Mouse (Mus musculus) kidney, postnatal 36 days (tissue): ENCODE measurements around the gene Arid1b.

Experiments used
- DNase-seq, 2 experiments: peaks; one replicate each; pipeline ENCODE4 v3.0.0; 2021 to 2022; ENCODE audit warnings: mixed read lengths in 2 of 2

The Arid1b gene

GRCm38 (mm10) chr17:5293653-5294584 lies 299.8 kb downstream of the Arid1b start:
- no peak for DNase-seq

GRCm38 (mm10) chr17:5295086-5295947 lies 301.2 kb downstream of the Arid1b start:
- DNase-seq = peak; percentile 90 to 91

- no peak for DNase-seq
Measured at GRCm38 (mm10) chr17:5295948-5296262, 301.8 kb downstream of the Arid1b start.

- DNase-seq = no peak
Measured at GRCm38 (mm10) chr17:5297491-5297890, 303.4 kb downstream of the Arid1b start.

GRCm38 (mm10) chr17:5297984-5298383 lies 303.9 kb downstream of the Arid1b start:
- no peak for DNase-seq

- DNase-seq = peak; percentile 26 to 59
Measured at GRCm38 (mm10) chr17:5298891-5299559, 304.9 kb downstream of the Arid1b start.

- DNase-seq = no peak
Measured at GRCm38 (mm10) chr17:5302971-5303746, 309.0 kb downstream of the Arid1b start.

- no peak for DNase-seq
Measured at GRCm38 (mm10) chr17:5305783-5306477, 311.8 kb downstream of the Arid1b start.

GRCm38 (mm10) chr17:5309930-5310329 lies 315.8 kb downstream of the Arid1b start:
- DNase-seq = no peak

GRCm38 (mm10) chr17:5310425-5310888 lies 316.3 kb downstream of the Arid1b start:
- DNase-seq = peak in 1 of 2 experiments; percentile 22

- no peak for DNase-seq
Measured at GRCm38 (mm10) chr17:5311062-5311461, 316.9 kb downstream of the Arid1b start.

GRCm38 (mm10) chr17:5312307-5312706 lies 318.2 kb downstream of the Arid1b start:
- peak in 1 of 2 experiments; percentile 27 for DNase-seq

- peak; percentile 28 to 47 for DNase-seq
Measured at GRCm38 (mm10) chr17:5314735-5315134, 320.6 kb downstream of the Arid1b start.

- no peak for DNase-seq
Measured at GRCm38 (mm10) chr17:5316489-5316888, 322.4 kb downstream of the Arid1b start.

- DNase-seq = peak in 1 of 2 experiments; percentile 67
Measured at GRCm38 (mm10) chr17:5321589-5322225, 327.6 kb downstream of the Arid1b start.

GRCm38 (mm10) chr17:5322594-5322993 lies 328.5 kb downstream of the Arid1b start:
- no peak for DNase-seq

GRCm38 (mm10) chr17:5323746-5324145 lies 329.6 kb downstream of the Arid1b start:
- peak in 1 of 2 experiments; percentile 37 for DNase-seq

- DNase-seq = peak; percentile 54 to 65
Measured at GRCm38 (mm10) chr17:5324236-5324876, 330.2 kb downstream of the Arid1b start.

- no peak for DNase-seq
Measured at GRCm38 (mm10) chr17:5326689-5327088, 332.6 kb downstream of the Arid1b start.

GRCm38 (mm10) chr17:5327480-5328180 lies 333.5 kb downstream of the Arid1b start:
- no peak for DNase-seq
